Mouse (Mus musculus) forebrain, postnatal 0 days (tissue): ENCODE measurements at regions not wholly inside any gene's neighbourhood (a gene's known extent, or its start where the extent isn't known, plus 50 kb on each side); places are given as distances from the start of the nearest gene placed in this dataset.

Source experiments
- ATAC-seq: fragments of 200-750 bp; cut with Nextera tagmentation; 2 replicates; pipeline ENCODE4 v1.8.0; 2017; ENCODE audit warnings: mild to moderate bottlenecking, moderate library complexity
- DNase-seq: peaks from one replicate; pipeline ENCODE4 v3.0.0-alpha.2; 2015
- H3K27ac ChIP-seq: fragments of 300-500 bp; sonication (generic); 2 replicates; pipeline ENCODE4 v1.5.1; 2014; ENCODE audit warnings: low read depth, mild to moderate bottlenecking, antibody characterized with exemption, low read length, moderate library complexity, mixed read lengths
- H3K27me3 ChIP-seq: fragments of 300-500 bp; sonication (generic); 2 replicates; pipeline ENCODE4 v1.6.1; 2014; ENCODE audit warnings: mild to moderate bottlenecking, low read length, mixed read lengths; ENCODE audit not compliant: insufficient read depth
- H3K36me3 ChIP-seq: fragments of 300-500 bp; sonication (generic); 2 replicates; pipeline ENCODE4 v1.6.1; 2014; ENCODE audit warnings: mild to moderate bottlenecking, moderate library complexity; ENCODE audit not compliant: insufficient read depth
- H3K4me1 ChIP-seq: fragments of 300-500 bp; sonication (generic); 2 replicates; pipeline ENCODE4 v1.6.1; 2014; ENCODE audit warnings: antibody characterized with exemption; ENCODE audit not compliant: insufficient read depth
- H3K4me2 ChIP-seq: fragments of 300-500 bp; sonication (generic); 2 replicates; pipeline ENCODE4 v1.6.1; 2014; ENCODE audit warnings: low read depth, mild to moderate bottlenecking, moderate library complexity
- H3K4me3 ChIP-seq: fragments of 300-500 bp; sonication (generic); 2 replicates; pipeline ENCODE4 v1.5.1; 2014; ENCODE audit warnings: low read depth, low read length, mixed read lengths
- H3K9ac ChIP-seq: fragments of 300-500 bp; sonication (generic); 2 replicates; pipeline ENCODE4 v1.6.1; 2014; ENCODE audit warnings: mild to moderate bottlenecking
- H3K9me3 ChIP-seq: fragments of 300-500 bp; sonication (generic); 2 replicates; pipeline ENCODE4 v1.6.1; 2016; ENCODE audit warnings: low read length
- CTCF ChIP-seq: sonication (generic); IDR thresholded peaks from 2 replicates; pipeline ENCODE4 v1.5.1; 2016; ENCODE audit warnings: antibody characterized with exemption, control low read depth, low read depth
- WGBS: fragments of 180-500 bp; shearing (Covaris S2); extraction: QIAGEN DNeasy Blood & Tissue Kit; methylation state at CpG from one replicate; pipeline ENCODE4 v1.1.7; 2014; 5-methylcytosine and 5-hydroxymethylcytosine counted together

DNA sequence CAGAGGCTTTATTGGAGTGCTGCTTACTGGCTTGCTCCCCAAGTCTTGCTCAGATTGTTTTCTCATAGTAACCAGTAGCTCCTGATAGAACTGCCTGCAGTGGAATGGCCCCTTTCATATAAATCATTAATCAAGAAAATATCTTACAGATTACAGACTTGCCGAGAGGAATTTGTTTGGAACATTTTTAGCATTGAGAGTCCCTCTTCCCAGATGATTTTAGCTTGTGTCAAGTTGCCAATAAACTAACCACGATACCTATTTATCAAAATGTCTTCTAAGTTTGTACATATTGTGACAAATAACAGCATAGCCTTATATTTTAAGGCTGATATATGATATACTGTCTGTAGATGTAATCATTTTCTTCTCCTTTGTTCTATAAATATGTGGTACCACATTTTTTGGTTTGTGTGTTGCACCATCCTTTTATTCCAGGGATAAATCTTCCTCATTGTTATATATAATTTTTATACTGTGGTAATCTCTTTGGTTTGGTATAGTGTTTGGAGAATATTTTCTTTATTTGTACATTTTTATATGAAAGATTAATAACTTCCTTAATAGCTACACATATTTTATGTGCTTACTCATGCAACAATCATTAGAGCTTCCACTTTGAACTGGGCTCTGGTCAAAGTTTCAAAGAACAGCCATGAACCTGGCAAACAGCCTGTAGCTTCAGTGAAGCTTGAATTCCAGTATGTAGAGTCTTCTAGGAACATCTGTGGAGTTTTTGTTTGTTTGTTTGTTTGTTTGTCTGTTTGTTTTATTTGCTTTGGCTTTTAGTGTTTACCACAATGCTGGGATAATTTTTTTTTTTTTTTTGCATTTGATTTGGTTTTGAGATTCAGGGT, 153.1 kb upstream of the Marcks start:
- over 99% methylated on average over 2 of the region's 2 CpGs for WGBS
- no peaks in the 10 kb centered on the region for H3K27me3 ChIP-seq
- no peaks in the 10 kb centered on the region for H3K9me3 ChIP-seq
- no peak overlapping the region for H3K27ac ChIP-seq
- DNase-seq: no peak
- TF ChIP-seq CTCF: no peak
- no peak overlapping the region for H3K4me2 ChIP-seq
- no peak for ATAC-seq
- no peak overlapping the region for H3K9ac ChIP-seq
- no peaks in the 10 kb centered on the region for H3K4me1 ChIP-seq
- H3K36me3 ChIP-seq: no peaks in the 10 kb centered on the region
- no peak overlapping the region for H3K4me3 ChIP-seq

DNA sequence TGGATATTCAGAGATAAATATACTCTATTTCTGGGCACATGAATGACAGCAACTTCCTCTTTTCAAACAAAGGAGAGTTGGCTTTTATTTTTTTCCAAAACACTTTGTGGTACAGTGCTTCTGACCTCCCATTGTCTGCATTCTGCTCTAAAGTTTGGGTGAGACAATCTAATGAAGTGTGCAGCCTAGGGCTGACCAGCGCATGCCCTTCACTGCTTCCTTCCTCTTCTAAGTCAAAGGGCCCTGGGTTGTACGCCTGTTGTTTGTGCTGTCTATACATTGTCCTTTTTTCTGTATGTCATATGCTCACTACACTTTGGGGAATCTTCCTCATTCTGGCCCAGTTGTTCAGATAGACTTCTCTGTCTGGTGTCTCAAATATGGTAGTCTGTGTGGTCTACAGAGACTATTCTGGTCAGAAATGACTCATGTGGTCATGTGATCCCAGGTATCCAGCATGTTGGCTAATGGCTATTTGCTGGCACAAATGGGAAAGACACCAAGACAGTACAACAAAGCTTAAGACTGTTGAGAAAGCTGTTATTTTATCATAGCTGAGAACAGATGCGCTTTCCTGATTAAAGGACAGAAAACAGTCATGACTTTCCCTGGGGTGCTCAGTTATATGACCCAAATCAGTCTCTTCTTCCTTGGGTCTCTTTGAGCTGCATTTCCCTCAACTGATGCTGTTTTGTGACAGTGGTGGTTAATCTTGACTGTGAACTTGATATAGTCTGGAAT, 151.4 kb upstream of the Marcks start:
- no peak overlapping the region for H3K27ac ChIP-seq
- no peak overlapping the region for H3K4me2 ChIP-seq
- no peak for TF ChIP-seq CTCF
- H3K4me3 ChIP-seq: no peak overlapping the region
- no peak for DNase-seq
- 94% methylated on average over 3 of the region's 3 CpGs for WGBS
- no peak overlapping the region for H3K9ac ChIP-seq
- H3K9me3 ChIP-seq: no peaks in the 10 kb centered on the region
- peak; percentile 38; the same call in 1 of the 2 replicates for ATAC-seq
- no peaks in the 10 kb centered on the region for H3K27me3 ChIP-seq
- H3K36me3 ChIP-seq: no peaks in the 10 kb centered on the region
- H3K4me1 ChIP-seq: no peaks in the 10 kb centered on the region

DNA sequence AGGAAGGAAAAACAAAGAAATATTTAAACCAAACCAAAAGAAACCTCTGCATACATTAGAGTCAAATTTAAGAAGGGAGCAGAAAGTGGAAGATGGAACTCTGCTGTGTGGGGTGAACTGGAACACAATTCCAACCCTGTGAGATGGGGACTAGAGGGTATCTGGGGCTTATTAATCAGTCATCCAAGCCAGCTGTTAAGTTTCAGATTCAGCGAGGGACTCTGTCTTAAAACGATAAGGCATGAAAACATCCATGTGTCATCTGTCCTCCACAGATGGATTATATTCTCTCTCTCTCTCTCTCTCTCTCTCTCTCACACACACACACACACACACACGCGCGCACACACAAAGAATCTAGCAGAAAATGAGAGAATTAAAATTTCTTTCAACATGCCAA, 147.6 kb upstream of the Marcks start:
- no peak overlapping the region for H3K9ac ChIP-seq
- TF ChIP-seq CTCF: no peak

DNA sequence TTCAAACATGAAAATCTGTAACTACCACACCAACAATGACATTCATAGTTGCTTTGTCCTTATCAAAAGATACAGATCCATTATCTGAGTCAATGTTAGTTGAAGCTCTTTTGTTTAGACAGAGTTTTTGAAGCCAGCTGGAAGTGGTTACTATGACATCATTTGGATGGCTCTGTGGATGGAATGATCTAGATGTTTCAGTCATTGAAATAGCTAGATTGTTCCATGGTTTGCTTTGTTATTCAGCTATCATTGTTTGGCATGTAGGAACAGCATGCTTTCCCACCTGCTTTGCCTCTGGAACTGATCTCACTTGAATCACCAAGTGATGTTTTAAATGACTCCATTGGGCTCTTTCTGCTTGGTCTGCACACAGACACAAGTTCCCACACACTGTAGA, 144.2 kb upstream of the Marcks start:
- no peak for DNase-seq
- no peaks in the 10 kb centered on the region for H3K36me3 ChIP-seq
- TF ChIP-seq CTCF: no peak
- H3K4me2 ChIP-seq: no peak overlapping the region
- no peaks in the 10 kb centered on the region for H3K27me3 ChIP-seq
- no peak overlapping the region for H3K27ac ChIP-seq
- H3K9me3 ChIP-seq: no peaks in the 10 kb centered on the region
- no peak for ATAC-seq
- no peak overlapping the region for H3K4me3 ChIP-seq
- no peak overlapping the region for H3K9ac ChIP-seq
- H3K4me1 ChIP-seq: no peaks in the 10 kb centered on the region

More for the DNA sequence above, 147.6 kb upstream of the Marcks start:
- DNase-seq (no peak), ATAC-seq (no peak)
- H3K36me3 ChIP-seq: no peaks in the 10 kb centered on the region
- WGBS: 81% methylated on average over 5 of the region's 5 CpGs
- no peaks in the 10 kb centered on the region for H3K27me3 ChIP-seq
- H3K4me3 ChIP-seq: no peak overlapping the region
- H3K4me1 ChIP-seq: no peaks in the 10 kb centered on the region
- H3K4me2 ChIP-seq: no peak overlapping the region
- no peak overlapping the region for H3K27ac ChIP-seq
- no peaks in the 10 kb centered on the region for H3K9me3 ChIP-seq

DNA sequence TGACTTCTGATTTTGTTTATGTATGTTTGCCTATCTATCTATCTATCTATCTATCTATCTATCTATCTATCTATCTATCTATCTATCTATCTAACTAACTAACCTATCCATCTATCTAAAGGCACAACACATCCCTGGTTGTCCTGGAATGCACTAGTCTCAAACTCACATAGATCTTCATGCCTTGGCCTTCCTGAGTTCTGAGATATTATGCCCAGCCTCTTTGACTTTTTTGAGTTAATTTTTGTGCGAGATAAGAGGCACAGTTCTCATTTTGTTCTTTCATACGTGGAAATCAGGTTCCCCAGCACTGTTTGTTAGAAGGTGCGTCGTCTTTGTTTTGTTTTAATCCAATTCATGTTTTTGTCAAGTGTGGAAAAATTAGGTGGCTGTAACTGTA, 142.1 kb upstream of the Marcks start:
- no peak for TF ChIP-seq CTCF
- Histone ChIP-seq H3K27me3 (no peaks in the 10 kb centered on the region), H3K9me3 (no peaks in the 10 kb centered on the region), H3K4me1 (no peaks in the 10 kb centered on the region), H3K27ac (no peak overlapping the region), H3K4me2 (no peak overlapping the region), H3K36me3 (no peaks in the 10 kb centered on the region), H3K4me3 (no peak overlapping the region), H3K9ac (no peak overlapping the region)
- DNase-seq (no peak), ATAC-seq (no peak)
- WGBS: 90% methylated on average over 4 of the region's 4 CpGs

DNA sequence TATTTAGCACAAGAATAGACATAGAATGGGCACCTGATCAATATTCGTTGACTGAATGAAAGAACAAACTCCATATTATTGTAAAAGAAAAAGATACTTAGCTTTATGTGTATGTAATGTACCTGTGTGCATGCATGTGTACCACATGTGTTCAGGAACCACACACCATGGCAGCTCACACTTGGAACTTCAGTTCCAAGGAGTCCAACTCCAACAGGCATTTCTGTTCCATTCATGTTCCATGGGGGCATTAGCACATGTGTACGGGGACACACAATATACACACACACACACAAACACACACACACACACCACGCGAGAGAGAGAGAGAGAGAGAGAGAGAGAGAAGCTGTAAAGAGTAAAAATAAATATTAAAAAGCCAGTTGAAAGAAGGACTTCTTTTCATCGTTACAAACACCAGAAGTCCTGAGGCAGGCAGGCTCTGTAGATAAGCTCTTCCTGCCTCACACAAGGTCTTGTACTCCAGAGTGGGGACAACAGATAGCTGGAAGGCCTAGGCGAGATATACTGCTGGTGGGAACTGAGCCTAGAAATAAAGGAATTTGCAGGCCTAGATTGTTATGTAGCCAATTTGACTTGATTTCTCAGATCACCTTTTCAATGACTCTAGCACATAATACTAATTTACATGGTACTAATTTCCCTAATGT, 141.6 kb upstream of the Marcks start:
- Histone ChIP-seq H3K4me3 (no peak overlapping the region), H3K27ac (no peak overlapping the region), H3K36me3 (no peaks in the 10 kb centered on the region), H3K4me1 (no peaks in the 10 kb centered on the region), H3K27me3 (no peaks in the 10 kb centered on the region), H3K9ac (no peak overlapping the region), H3K9me3 (no peaks in the 10 kb centered on the region), H3K4me2 (no peak overlapping the region)
- DNase-seq (no peak), ATAC-seq (no peak)
- WGBS: 93% methylated on average over 6 of the region's 6 CpGs
- no peak for TF ChIP-seq CTCF

DNA sequence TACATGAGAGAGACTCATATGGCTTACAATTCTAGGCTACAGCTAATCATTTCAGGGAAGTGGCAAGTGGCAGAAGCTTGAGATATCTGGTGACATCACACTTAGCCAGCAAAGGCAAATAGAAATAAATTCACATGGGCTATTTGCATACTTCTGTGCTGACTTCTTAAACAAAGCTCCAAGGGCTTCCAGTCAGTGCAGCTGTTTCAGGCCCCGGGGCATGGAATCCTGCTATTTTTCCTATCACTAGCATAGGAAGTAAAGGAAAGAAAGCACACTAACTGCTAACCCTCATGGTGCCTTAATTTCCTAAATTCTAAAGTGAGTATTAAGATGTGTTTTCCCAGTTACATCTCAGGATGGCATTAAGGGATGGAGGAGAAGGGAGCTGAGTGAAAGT, 140.6 kb upstream of the Marcks start:
- Histone ChIP-seq H3K4me2 (no peak overlapping the region), H3K4me1 (no peaks in the 10 kb centered on the region), H3K4me3 (no peak overlapping the region), H3K9me3 (no peaks in the 10 kb centered on the region), H3K27ac (no peak overlapping the region), H3K27me3 (no peaks in the 10 kb centered on the region), H3K9ac (no peak overlapping the region), H3K36me3 (no peaks in the 10 kb centered on the region)
- no peak for TF ChIP-seq CTCF
- 44% methylated on average over 1 of the region's 1 CpGs for WGBS
- ATAC-seq (no peak), DNase-seq (no peak)
